Mouse (Mus musculus) midbrain, postnatal 0 days (tissue): ENCODE data around the gene Klhl9. TPM values are rescaled to one million over a fixed set of nuclear protein-coding genes. Genes with fewer than 3 reads are reported as not detected.

Source experiments
- ATAC-seq: fragments of 200-750 bp; cut with Nextera tagmentation; 2 replicates; pipeline ENCODE4 v1.8.0; 2017; ENCODE audit warnings: moderate number of reproducible peaks, mild to moderate bottlenecking, moderate TSS enrichment, moderate library complexity; ENCODE audit not compliant: low FRiP score
- DNase-seq: peaks from one replicate; pipeline ENCODE4 v3.0.0-alpha.2; 2015; ENCODE audit warnings: low spot score
- H3K27ac ChIP-seq: fragments of 300-500 bp; sonication (generic); 2 replicates; pipeline ENCODE4 v1.5.1; 2014; ENCODE audit warnings: low read depth, mild to moderate bottlenecking, low read length, mixed read lengths
- H3K27me3 ChIP-seq: fragments of 300-500 bp; sonication (generic); 2 replicates; pipeline ENCODE4 v1.6.1; 2014; ENCODE audit warnings: low read length, control low read depth, mixed read lengths; ENCODE audit not compliant: insufficient read depth
- H3K36me3 ChIP-seq: fragments of 300-500 bp; sonication (generic); 2 replicates; pipeline ENCODE4 v1.6.1; 2014; ENCODE audit warnings: low read length, control low read depth, mixed read lengths; ENCODE audit not compliant: insufficient read depth
- H3K4me1 ChIP-seq: fragments of 300-500 bp; sonication (generic); 2 replicates; pipeline ENCODE4 v1.6.1; 2014; ENCODE audit warnings: mild to moderate bottlenecking, control low read depth, antibody characterized with exemption, low read length, mixed read lengths; ENCODE audit not compliant: insufficient read depth
- H3K4me2 ChIP-seq: fragments of 300-500 bp; sonication (generic); 2 replicates; pipeline ENCODE4 v1.6.1; 2014; ENCODE audit warnings: low read depth, mild to moderate bottlenecking, low read length, mixed read lengths; ENCODE audit not compliant: poor library complexity, severe bottlenecking
- H3K4me3 ChIP-seq: fragments of 300-500 bp; sonication (generic); 2 replicates; pipeline ENCODE4 v1.5.1; 2014; ENCODE audit warnings: low read depth, mild to moderate bottlenecking, low read length, moderate library complexity
- H3K9ac ChIP-seq: fragments of 300-500 bp; sonication (generic); replicated peaks from 2 replicates; pipeline ENCODE4 v1.6.1; 2014; ENCODE audit warnings: mild to moderate bottlenecking, low read length, moderate library complexity, mixed read lengths; ENCODE audit not compliant: poor library complexity, severe bottlenecking
- H3K9me3 ChIP-seq: fragments of 300-500 bp; sonication (generic); 2 replicates; pipeline ENCODE4 v1.6.1; 2016; ENCODE audit warnings: low read length, control low read depth
- CTCF ChIP-seq: IDR thresholded peaks from 2 replicates; pipeline ENCODE4 v1.5.1; 2016; ENCODE audit warnings: antibody characterized with exemption, mild to moderate bottlenecking
- WGBS: fragments of 180-500 bp; shearing (Covaris S2); extraction: QIAGEN DNeasy Blood & Tissue Kit; methylation state at CpG from one replicate; pipeline ENCODE4 v1.1.7; 2014; 5-methylcytosine and 5-hydroxymethylcytosine counted together
- polyA plus RNA-seq: library from polyadenylated mRNA; unstranded; fragments of >200 nt; fragmentation: Nextera tagmentation; extraction: Ambion mirVana; gene quantifications from 2 replicates; pipeline ENCODE4 v1.2.1, GENCODE M21; 2015
- total RNA-seq: library from RNA; depleted of rRNA; stranded (reverse); fragments of >200 nt; gene quantifications from 2 replicates; pipeline ENCODE4 v1.2.3, GENCODE M21; 2014

The Klhl9 gene
- total and polyA plus RNA-seq, 2 experiments from 2014 or later, result 82.5 to 148 TPM

DNA sequence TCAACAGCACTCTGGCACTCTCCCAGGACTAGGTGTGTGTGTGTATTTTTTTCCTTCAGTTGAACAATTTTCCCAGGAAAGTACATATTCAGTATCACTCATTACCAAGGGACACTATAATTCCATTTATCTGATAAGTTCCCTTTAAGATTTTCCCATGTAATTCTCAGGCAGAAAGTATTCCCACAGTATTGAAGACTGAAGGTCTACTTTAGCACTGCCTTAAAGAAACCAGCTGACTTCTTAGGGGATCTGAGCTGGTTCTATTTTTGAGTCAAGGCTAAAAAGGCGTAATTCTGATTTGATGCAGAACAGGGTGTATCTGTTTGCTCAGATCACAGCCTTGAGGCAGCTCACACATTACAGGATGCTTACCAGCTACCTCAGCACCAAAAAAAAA is 3.5 kb downstream of the Klhl9 start:
- ATAC-seq (no peak), DNase-seq (no peak)
- Histone ChIP-seq H3K9ac (no peak overlapping the region), H3K9me3 (no peaks in the 10 kb centered on the region), H3K27ac (no peak overlapping the region), H3K4me1 (peaks cover 19% of the 10 kb centered on the region), H3K4me3 (peak overlapping the region; percentile 28), H3K4me2 (peak overlapping the region; percentile 50), H3K27me3 (no peaks in the 10 kb centered on the region), H3K36me3 (peaks cover 11% of the 10 kb centered on the region)
- WGBS, result 39% methylated on average over 1 of the region's 1 CpGs
- no peak for TF ChIP-seq CTCF

DNA sequence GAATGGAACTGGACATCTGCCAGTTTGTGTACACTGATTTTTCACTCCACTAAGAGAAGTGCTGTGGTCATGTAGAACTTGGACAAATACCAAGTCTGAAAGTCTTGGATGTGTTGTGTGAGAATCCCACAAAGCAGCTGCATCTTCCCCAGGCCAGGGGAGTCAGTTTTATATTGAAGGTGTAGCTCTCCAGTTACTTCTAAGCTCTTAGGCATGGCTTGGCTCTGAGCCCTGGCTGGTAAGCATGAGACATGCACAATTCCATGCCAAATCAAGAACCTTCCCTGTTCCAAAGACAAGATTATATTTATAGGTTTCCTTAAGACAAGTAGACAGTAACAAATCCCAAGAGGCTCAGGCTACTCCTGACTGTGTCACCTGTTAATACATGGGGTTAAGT is 7.2 kb downstream of the Klhl9 start:
- ATAC-seq (no peak), DNase-seq (no peak)
- Histone ChIP-seq H3K27me3 (no peaks in the 10 kb centered on the region), H3K27ac (no peak overlapping the region), H3K4me2 (no peak overlapping the region), H3K9me3 (no peaks in the 10 kb centered on the region), H3K4me1 (peaks cover 11% of the 10 kb centered on the region), H3K36me3 (peaks cover 11% of the 10 kb centered on the region), H3K9ac (no peak overlapping the region), H3K4me3 (no peak overlapping the region)
- TF ChIP-seq CTCF, result no peak

DNA sequence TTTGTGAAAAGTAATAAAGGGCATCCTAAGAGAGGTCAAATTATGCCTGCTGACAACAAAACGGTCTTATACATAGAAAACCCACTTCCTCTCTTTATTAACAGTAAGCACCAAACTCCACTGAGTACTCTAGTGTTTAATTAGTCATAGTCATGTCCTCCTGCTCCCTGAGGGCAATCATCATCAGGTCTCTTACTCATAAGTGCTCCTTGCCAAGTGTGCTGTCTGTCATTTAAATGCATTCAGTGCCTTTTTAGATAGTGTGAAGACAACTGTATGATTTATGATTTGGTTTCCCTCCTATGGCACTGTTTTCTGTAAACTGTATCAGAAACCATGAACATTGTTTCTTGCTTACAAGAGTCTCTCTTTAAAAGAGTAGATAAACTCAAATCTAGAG is 8.0 kb downstream of the Klhl9 start:
- Histone ChIP-seq H3K4me2 (no peak overlapping the region), H3K4me3 (no peak overlapping the region), H3K9ac (no peak overlapping the region), H3K9me3 (no peaks in the 10 kb centered on the region), H3K36me3 (peaks cover 11% of the 10 kb centered on the region), H3K27ac (no peak overlapping the region), H3K4me1 (peaks cover 6% of the 10 kb centered on the region; the same call in 1 of the 2 replicates), H3K27me3 (no peaks in the 10 kb centered on the region)
- 78% methylated on average over 1 of the region's 1 CpGs for WGBS
- TF ChIP-seq CTCF, result no peak
- no peak for DNase-seq
- ATAC-seq, result no peak

DNA sequence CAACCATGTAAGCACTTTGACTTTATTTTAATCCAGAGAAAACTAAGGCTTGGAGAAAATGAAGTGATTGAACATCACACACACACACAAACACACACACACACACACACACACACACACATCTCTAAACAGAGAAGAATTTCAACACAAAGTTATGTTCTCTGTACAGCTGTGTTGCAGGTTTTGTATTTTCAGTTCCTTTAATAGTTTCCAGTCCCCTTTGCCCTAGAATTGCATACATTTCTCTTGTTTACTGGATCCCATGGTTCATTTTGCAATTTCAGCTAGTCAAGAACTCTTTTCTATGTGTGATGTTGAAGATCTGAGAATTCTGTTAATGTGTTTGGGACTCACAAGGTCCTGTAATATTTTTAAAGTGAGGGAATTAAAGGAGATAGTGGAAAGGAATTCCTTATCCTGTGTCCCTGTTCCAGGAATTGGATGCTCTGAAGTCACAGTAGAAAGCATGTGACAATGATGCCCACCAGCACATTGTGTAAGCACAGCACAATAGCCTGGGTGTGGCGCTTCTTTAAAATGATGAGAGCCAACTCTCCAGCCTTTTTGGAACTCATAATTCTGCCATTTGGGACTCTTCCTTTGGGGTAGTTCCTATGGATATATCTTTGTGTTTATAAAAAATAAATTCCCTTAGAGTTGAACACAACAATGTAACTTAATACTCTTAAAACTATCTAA is 15.0 kb downstream of the Klhl9 start:
- TF ChIP-seq CTCF, result no peak
- Histone ChIP-seq H3K4me2 (no peak overlapping the region), H3K4me3 (no peak overlapping the region), H3K27ac (no peak overlapping the region), H3K36me3 (no peaks in the 10 kb centered on the region; the same call in 1 of the 2 replicates), H3K27me3 (no peaks in the 10 kb centered on the region), H3K9ac (no peak overlapping the region), H3K4me1 (no peaks in the 10 kb centered on the region), H3K9me3 (no peaks in the 10 kb centered on the region)
- DNase-seq (no peak), ATAC-seq (no peak)
- WGBS, result 94% methylated on average over 1 of the region's 1 CpGs

DNA sequence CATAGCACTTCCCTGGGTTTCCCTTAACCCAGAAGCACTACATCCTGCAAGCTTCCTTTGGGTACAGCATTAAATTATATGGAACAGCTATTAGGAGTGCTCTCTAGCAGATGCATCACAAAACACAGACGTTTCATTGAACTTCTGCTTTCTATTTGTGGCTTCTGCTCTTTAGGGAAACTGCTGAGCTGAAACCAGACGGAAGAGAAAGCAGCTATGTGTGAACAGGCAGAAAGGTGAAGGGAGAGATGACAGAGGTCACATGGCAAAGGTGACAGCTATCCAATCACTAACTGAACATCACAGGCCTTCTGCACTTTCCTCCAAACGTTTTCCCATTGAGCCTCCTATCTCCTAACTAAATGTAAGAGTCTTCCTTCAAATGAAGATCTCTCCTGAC is 16.3 kb downstream of the Klhl9 start:
- H3K4me3 ChIP-seq, result no peak overlapping the region
- no peak overlapping the region for H3K4me2 ChIP-seq
- no peak overlapping the region for H3K27ac ChIP-seq
- DNase-seq (no peak), ATAC-seq (no peak)
- TF ChIP-seq CTCF, result no peak
- H3K4me1 ChIP-seq, result no peaks in the 10 kb centered on the region
- H3K36me3 ChIP-seq, result no peaks in the 10 kb centered on the region; the same call in 1 of the 2 replicates
- no peaks in the 10 kb centered on the region for H3K27me3 ChIP-seq
- 37% methylated on average over 3 of the region's 3 CpGs for WGBS
- no peaks in the 10 kb centered on the region for H3K9me3 ChIP-seq
- H3K9ac ChIP-seq, result no peak overlapping the region

DNA sequence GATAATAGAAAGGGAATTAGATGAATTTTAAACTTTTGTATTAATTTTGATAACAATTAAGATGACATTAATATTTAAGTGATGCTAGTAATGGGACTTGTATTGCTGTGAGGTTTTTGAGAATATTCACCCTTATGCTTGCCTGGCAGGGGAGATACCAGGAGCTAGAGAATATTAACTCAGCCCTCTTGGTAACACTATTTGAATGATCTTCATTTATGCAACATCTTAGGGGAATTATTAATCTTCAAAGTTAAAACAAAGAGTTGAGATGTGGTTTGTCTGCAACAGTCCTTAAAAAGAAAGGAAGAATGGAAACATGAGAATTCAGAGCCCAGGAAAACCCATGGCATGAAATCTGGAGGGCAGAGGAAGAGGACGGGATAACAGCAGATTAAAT is 23.0 kb downstream of the Klhl9 start:
- Histone ChIP-seq H3K4me2 (no peak overlapping the region), H3K27ac (no peak overlapping the region), H3K9ac (no peak overlapping the region), H3K4me1 (no peaks in the 10 kb centered on the region), H3K36me3 (no peaks in the 10 kb centered on the region), H3K4me3 (no peak overlapping the region), H3K27me3 (no peaks in the 10 kb centered on the region), H3K9me3 (no peaks in the 10 kb centered on the region)
- DNase-seq (no peak), ATAC-seq (no peak)
- 95% methylated on average over 1 of the region's 1 CpGs for WGBS
- TF ChIP-seq CTCF, result no peak
